Mouse (Mus musculus) brain, embryonic 14.5 days (tissue): ENCODE measurements around the gene Cotl1.

Source experiments
- CTCF ChIP-seq: fragments of 200-500 bp; IDR thresholded peaks from 2 replicates; pipeline ENCODE4 v1.5.1; 2012; ENCODE audit warnings: inconsistent platforms, mild to moderate bottlenecking, moderate library complexity, borderline replicate concordance; ENCODE audit not compliant: insufficient read depth, insufficient read length; ENCODE audit errors: extremely low read depth
- POLR2A ChIP-seq: fragments of 200-500 bp; IDR thresholded peaks from 2 replicates; pipeline ENCODE4 v1.6.1; 2012; ENCODE audit warnings: mild to moderate bottlenecking, inconsistent platforms, borderline replicate concordance; ENCODE audit not compliant: poor library complexity, insufficient read depth, insufficient read length, severe bottlenecking; ENCODE audit errors: extremely low read depth

DNA sequence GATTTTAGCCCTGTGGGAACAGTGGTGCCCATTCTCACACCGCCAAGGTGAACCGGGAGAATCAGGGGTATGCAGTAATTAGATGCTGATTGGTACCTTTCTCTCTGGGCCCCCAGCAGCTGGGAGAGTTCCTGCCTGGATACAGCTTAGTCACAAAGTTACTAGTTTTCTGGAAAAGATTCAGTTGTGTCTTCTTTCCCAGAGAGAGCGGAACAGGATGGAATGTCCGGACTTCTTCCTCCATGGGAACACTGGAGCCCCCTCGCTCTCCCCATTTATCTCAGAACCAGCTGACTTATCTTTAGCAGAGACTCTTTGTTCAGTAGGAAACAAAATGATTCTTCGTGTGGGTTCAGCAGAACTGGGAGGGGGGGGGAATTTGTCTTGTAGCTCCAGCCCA lies 22.4 kb upstream of the Cotl1 start:
- TF ChIP-seq CTCF (no peak), POLR2A (no peak)
